Mouse (Mus musculus) hindbrain, embryonic 11.5 days (tissue): ENCODE data around the gene Dppa5a. TPM values are rescaled to one million over a fixed set of nuclear protein-coding genes. Genes with fewer than 3 reads are reported as not detected.

ENCODE experiments used
- ATAC-seq: fragments of 200-750 bp; cut with Nextera tagmentation; 2 replicates; pipeline ENCODE4 v1.8.0; 2017; ENCODE audit warnings: mild to moderate bottlenecking, moderate TSS enrichment, moderate library complexity; ENCODE audit not compliant: low FRiP score
- DNase-seq: peaks from one replicate; pipeline ENCODE4 v3.0.0-alpha.2; 2015; ENCODE audit warnings: low spot score
- H3K27ac ChIP-seq: fragments of 300-500 bp; sonication (generic); 2 replicates; pipeline ENCODE4 v1.5.1; 2014; ENCODE audit warnings: mild to moderate bottlenecking, low read depth, low read length
- H3K27me3 ChIP-seq: fragments of 300-500 bp; sonication (generic); 2 replicates; pipeline ENCODE4 v1.6.1; 2014; ENCODE audit warnings: mild to moderate bottlenecking, low read length, moderate library complexity, mixed read lengths; ENCODE audit not compliant: control insufficient read depth, insufficient read depth
- H3K36me3 ChIP-seq: fragments of 300-500 bp; sonication (generic); 2 replicates; pipeline ENCODE4 v1.6.1; 2014; ENCODE audit warnings: mild to moderate bottlenecking, low read length, moderate library complexity, mixed read lengths; ENCODE audit not compliant: control insufficient read depth, insufficient read depth
- H3K4me1 ChIP-seq: fragments of 300-500 bp; sonication (generic); replicated peaks from 2 replicates; pipeline ENCODE4 v1.6.1; 2014; ENCODE audit warnings: low read length, mixed read lengths; ENCODE audit not compliant: control insufficient read depth, insufficient read depth
- H3K4me2 ChIP-seq: fragments of 300-500 bp; sonication (generic); replicated peaks from 2 replicates; pipeline ENCODE4 v1.6.1; 2014; ENCODE audit warnings: mild to moderate bottlenecking, low read depth, low read length
- H3K4me3 ChIP-seq: fragments of 300-500 bp; sonication (generic); 2 replicates; pipeline ENCODE4 v1.5.1; 2014; ENCODE audit warnings: low read depth, low read length
- H3K9ac ChIP-seq: fragments of 300-500 bp; sonication (generic); 2 replicates; pipeline ENCODE4 v1.6.1; 2014; ENCODE audit warnings: low read depth, low read length
- H3K9me3 ChIP-seq: fragments of 300-500 bp; sonication (generic); 2 replicates; pipeline ENCODE4 v1.6.1; 2016; ENCODE audit warnings: low read length; ENCODE audit not compliant: control insufficient read depth
- WGBS: fragments of 180-500 bp; shearing (Covaris S2); extraction: QIAGEN DNeasy Blood & Tissue Kit; methylation state at CpG from one replicate; pipeline ENCODE4 v1.1.7; 2014; 5-methylcytosine and 5-hydroxymethylcytosine counted together
- polyA plus RNA-seq: library from polyadenylated mRNA; unstranded; fragments of >200 nt; fragmentation: Nextera tagmentation; extraction: Ambion mirVana; gene quantifications from 2 replicates; pipeline ENCODE4 v1.2.1, GENCODE M21; 2014

The Dppa5a gene
- polyA plus RNA-seq, 1 experiment from 2014 or later, result 0.79 TPM

DNA sequence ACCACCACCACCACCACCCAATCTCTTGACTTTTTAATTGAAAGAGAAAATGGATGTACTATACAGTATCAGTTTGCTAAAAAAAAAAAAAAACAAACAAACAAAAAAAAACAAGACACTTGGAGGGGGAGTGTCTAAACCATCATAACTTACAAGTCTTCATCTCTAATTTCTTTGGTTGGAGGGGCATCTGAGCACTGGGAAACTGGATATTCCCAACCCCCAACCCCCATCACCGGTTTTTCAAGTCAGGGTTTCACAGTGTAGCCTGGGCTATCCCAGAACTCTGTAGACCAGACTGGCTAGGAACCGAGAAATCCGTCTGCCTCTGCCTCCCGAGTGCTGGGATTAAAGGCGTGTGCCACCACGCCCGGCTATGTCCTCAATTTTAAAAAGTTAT lies 1.8 kb upstream of the Dppa5a start:
- no peak overlapping the region for H3K4me2 ChIP-seq
- no peak overlapping the region for H3K9ac ChIP-seq
- ATAC-seq, result no peak
- WGBS, result 93% methylated on average over 7 of the region's 7 CpGs
- H3K9me3 ChIP-seq, result no peaks in the 10 kb centered on the region
- no peaks in the 10 kb centered on the region; the same call in 1 of the 2 replicates for H3K27me3 ChIP-seq
- DNase-seq, result no peak
- no peak overlapping the region for H3K4me3 ChIP-seq
- no peak overlapping the region for H3K27ac ChIP-seq
- H3K36me3 ChIP-seq, result no peaks in the 10 kb centered on the region
- no peaks in the 10 kb centered on the region for H3K4me1 ChIP-seq

DNA sequence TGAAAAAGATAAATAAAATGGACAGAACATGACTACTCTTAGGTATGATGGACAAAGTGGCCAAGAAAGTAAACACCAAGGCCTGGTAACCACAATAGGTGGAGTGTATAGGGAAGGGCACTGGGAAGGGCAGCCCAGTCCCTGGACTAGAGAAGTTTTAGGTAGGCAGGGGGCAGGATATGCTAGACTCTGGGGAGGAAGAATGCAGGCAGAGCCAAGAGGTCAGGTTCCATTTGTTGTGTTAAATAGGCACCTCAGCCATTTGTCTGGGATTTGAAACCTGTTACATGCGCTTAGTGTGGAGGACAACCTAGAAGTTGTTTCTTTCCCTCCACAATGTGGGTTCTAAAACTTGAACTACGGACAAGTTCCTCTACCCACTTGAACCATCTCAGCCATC lies 1.4 kb upstream of the Dppa5a start:
- DNase-seq, result no peak
- no peaks in the 10 kb centered on the region; the same call in 1 of the 2 replicates for H3K27me3 ChIP-seq

DNA sequence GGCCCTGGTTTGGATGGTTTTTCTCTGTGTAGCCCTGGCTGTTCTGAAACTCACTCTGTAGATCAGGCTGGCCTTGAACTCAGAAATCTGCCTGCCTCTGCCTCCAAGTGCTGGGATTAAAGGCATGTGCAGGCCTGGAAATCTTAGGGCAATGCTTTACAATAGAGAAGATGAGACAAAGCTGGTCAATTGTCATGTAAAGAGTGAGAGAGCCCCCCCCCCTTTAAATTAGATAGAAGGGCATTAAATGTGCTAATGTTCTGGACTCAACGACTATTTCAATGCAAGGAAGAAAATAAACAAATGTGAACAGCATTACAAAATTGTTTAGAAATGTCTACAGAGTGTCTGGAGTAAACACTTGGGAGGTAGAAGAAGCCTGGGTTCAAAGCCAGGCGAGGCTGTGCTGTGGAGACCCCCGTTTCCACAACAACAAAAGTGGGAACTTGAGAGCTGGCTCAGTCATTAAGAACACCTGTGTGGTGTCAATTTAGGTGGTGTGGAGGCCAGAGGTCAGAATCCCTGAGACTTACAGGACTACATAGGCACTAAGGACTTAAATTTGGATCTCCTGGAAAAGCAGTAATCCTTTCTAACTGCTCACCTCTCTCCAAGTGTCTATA lies 805 bp upstream of the Dppa5a start:
- H3K36me3 ChIP-seq, result no peaks in the 10 kb centered on the region
- H3K9me3 ChIP-seq, result no peaks in the 10 kb centered on the region
- H3K27me3 ChIP-seq, result no peaks in the 10 kb centered on the region; the same call in 1 of the 2 replicates
- no peak overlapping the region for H3K9ac ChIP-seq
- H3K4me1 ChIP-seq, result no peaks in the 10 kb centered on the region
- H3K4me3 ChIP-seq, result no peak overlapping the region
- no peak overlapping the region for H3K4me2 ChIP-seq
- DNase-seq, result no peak
- H3K27ac ChIP-seq, result no peak overlapping the region
- no peak for ATAC-seq
- 86% methylated on average over 3 of the region's 3 CpGs for WGBS

More for the DNA sequence above, 1.4 kb upstream of the Dppa5a start:
- 80% methylated on average over 2 of the region's 2 CpGs for WGBS
- H3K4me3 ChIP-seq, result no peak overlapping the region
- H3K4me1 ChIP-seq, result no peaks in the 10 kb centered on the region
- no peaks in the 10 kb centered on the region for H3K36me3 ChIP-seq
- no peak overlapping the region for H3K4me2 ChIP-seq
- H3K9me3 ChIP-seq, result no peaks in the 10 kb centered on the region
- no peak overlapping the region for H3K9ac ChIP-seq
- H3K27ac ChIP-seq, result no peak overlapping the region
- ATAC-seq, result no peak

DNA sequence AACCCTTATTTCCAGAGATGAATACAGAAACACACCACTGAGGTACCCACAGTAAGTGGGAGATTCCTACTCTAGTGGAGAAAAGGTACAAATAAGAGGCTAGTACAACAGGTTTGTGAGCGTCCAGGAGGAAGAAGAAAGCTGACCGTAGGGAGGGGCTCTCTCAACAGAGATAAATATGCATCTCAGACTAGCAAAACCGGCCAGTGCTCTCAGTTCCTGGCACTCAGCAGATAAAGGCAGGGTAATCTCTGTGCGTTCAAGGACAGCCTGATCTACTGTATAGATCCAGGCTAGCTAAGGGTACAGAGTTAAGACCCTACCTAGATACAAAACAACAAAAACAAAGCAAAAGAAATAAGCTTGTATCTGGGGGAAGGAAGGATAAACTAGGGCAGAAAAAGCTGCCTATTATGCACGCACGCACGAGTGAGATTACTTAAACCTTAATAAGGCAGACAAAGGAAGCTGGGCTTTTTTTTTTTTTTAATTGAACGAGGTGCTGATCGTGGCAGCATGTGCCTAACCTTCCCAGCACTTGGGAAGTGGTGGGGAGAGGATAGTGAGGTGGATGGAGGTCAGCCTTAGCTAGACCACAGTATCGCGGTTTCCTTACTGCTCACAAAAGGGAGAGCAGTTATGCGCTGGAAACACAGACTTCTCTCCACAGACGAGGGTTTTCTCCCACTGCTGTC lies 2.0 kb downstream of the Dppa5a start:
- ATAC-seq (no peak), DNase-seq (no peak)
- no peaks in the 10 kb centered on the region for H3K36me3 ChIP-seq

DNA sequence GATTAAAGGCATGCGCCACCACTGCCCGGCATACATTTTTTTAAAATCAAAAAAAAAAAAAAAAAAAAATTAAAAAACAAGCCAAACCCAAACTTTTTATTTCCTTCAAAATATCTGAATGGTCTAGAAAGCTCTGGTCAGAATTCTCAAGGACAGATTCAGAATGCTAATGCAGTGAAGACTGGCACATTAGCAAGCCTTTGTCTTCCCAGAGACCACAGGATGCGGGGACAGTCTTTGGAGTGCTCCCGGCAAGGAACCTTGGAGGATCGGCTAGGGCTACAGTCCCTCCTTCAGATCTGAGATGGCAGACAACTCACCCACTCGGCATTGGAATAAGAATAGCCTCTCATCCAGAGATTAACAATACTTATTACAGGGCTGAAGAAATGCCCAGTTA lies 3.3 kb downstream of the Dppa5a start:
- ATAC-seq (no peak), DNase-seq (no peak)
- Histone ChIP-seq H3K4me3 (no peak overlapping the region), H3K27ac (no peak overlapping the region), H3K9ac (no peak overlapping the region), H3K4me1 (no peaks in the 10 kb centered on the region), H3K4me2 (no peak overlapping the region), H3K27me3 (no peaks in the 10 kb centered on the region; the same call in 1 of the 2 replicates), H3K9me3 (no peaks in the 10 kb centered on the region), H3K36me3 (no peaks in the 10 kb centered on the region)
- WGBS, result 88% methylated on average over 6 of the region's 6 CpGs

More for the DNA sequence above, 2.0 kb downstream of the Dppa5a start:
- Histone ChIP-seq H3K9me3 (no peaks in the 10 kb centered on the region), H3K4me3 (no peak overlapping the region), H3K9ac (no peak overlapping the region), H3K27ac (no peak overlapping the region), H3K4me2 (no peak overlapping the region), H3K4me1 (no peaks in the 10 kb centered on the region), H3K27me3 (no peaks in the 10 kb centered on the region; the same call in 1 of the 2 replicates)
- WGBS, result 80% methylated on average over 12 of the region's 13 CpGs

DNA sequence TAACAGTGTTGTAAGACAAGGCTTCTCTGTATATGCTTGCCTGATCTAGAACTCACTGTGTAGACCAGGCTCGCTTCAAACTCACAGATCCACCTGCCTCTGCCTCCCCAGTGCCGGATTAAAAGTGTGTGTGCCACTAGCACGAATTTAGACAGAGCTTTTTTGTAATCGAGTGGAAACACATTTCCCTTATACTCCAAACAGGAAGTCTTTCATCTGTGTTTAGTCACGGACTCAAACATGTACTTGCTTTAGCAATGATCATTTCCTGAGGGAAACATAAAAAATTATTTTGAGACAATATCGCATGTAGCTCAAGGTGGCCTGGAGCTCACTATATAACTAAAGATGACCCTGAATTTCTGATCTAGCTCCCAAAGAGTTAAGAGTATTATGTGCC lies 4.6 kb downstream of the Dppa5a start:
- H3K27me3 ChIP-seq, result no peaks in the 10 kb centered on the region; the same call in 1 of the 2 replicates
- no peaks in the 10 kb centered on the region for H3K36me3 ChIP-seq
- H3K4me1 ChIP-seq, result no peaks in the 10 kb centered on the region
- H3K4me2 ChIP-seq, result no peak overlapping the region
- ATAC-seq (no peak), DNase-seq (no peak)
- no peak overlapping the region for H3K9ac ChIP-seq
- no peak overlapping the region for H3K27ac ChIP-seq
- no peaks in the 10 kb centered on the region for H3K9me3 ChIP-seq
- 72% methylated on average over 6 of the region's 6 CpGs for WGBS
- H3K4me3 ChIP-seq, result no peak overlapping the region

DNA sequence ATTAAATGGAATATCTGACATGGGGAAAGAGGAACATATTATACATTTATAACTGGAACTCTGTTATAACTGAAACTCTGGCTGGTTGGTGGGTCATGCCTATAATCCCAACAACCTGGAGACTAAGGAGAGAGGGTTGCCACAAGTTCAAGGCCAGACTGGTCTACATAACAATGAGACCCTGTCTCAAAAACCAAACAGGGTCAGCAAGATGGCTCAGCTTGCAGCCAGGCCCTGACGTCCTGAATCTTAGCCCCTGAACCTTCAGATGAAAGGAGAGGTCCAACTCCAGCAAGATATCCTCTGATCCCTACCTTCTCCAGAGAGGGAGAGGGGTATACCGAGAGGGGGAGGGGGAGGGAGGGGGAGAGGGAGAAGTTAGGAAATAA lies 7.5 kb downstream of the Dppa5a start:
- Histone ChIP-seq H3K36me3 (no peaks in the 10 kb centered on the region), H3K27ac (no peak overlapping the region), H3K4me1 (no peaks in the 10 kb centered on the region), H3K4me2 (no peak overlapping the region), H3K27me3 (no peaks in the 10 kb centered on the region), H3K4me3 (no peak overlapping the region), H3K9ac (no peak overlapping the region), H3K9me3 (no peaks in the 10 kb centered on the region)
- WGBS, result 33% methylated on average over 2 of the region's 2 CpGs
- DNase-seq (no peak), ATAC-seq (no peak)

DNA sequence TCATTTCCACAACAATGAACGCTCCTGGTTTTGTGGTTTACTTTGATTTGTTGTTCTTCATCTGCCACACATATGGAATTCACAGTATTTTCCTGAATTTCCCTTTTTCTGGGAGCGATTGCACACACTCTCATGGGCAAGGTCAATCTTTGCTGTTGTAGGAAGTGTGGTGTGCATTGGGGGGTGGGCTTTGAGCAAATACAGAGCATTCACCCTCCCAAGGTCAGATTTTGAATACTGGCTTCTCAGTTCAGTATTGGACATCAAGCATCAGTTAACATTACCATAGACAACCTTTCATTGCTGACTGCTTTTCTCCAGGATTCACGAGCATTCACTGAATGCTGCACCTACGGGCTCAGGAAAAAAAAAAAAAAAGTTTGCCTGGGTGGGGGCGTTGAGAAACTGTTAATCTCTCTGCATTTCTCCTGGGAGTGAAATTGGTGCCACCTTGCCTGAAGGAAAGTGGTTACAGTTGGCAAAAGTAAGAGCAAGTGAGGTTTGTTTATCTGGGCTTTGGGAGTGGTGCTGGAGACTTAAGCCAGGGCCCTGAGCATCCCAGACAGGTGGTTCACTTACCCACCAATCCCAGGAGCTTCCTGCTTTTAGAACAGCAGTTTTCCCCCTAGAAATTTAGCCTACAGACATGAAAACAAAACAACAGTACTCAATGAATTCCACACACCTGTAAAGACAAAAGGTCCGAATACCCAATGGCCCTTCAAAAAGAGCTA lies 8.1 kb downstream of the Dppa5a start:
- H3K27me3 ChIP-seq, result no peaks in the 10 kb centered on the region
- H3K4me3 ChIP-seq, result no peak overlapping the region
- no peak for ATAC-seq
- no peaks in the 10 kb centered on the region for H3K4me1 ChIP-seq
- no peak overlapping the region for H3K9ac ChIP-seq
- no peak for DNase-seq
- no peaks in the 10 kb centered on the region for H3K9me3 ChIP-seq
- H3K36me3 ChIP-seq, result no peaks in the 10 kb centered on the region
- no peak overlapping the region for H3K4me2 ChIP-seq
- H3K27ac ChIP-seq, result no peak overlapping the region
- WGBS, result 84% methylated on average over 6 of the region's 6 CpGs
